Comparison of ENCODE assay signal across 21 mouse cellular contexts in genomic region chr16:58536076-58536475, GRCm38 (mm10). TPM values are rescaled to one million over a fixed set of nuclear protein-coding genes. Genes with fewer than 3 reads are reported as not detected.
A peak's percentile ranks its signal among the peaks of the same experiment; 100 is the strongest.
DNase-seq lines count a peak whose midpoint lies in the region; ATAC-seq and TF ChIP-seq lines count a peak whose summit lies in the region.
"Had no signal": no experiment of that assay in that cellular context is flagged by ENCODE, and none has a peak within 500 bp of the region (broad histone marks: within the 10 kb centered on the region; RNA-seq: fewer than 3 reads in every experiment).

No protein-coding gene starts in this region.

- no peaks in the 10 kb centered on the region for H3K36me3 ChIP-seq in liver, adult 2 months (ENCODE audit: control insufficient read depth, insufficient read depth, low read length)
- no peaks in the 10 kb centered on the region for H3K36me3 ChIP-seq in liver, embryonic 12.5 days
- no peaks in the 10 kb centered on the region for H3K36me3 ChIP-seq in lung, postnatal 0 days (ENCODE audit: insufficient read depth, low read length)
- H3K36me3 ChIP-seq: embryonic facial prominence, embryonic 13.5 days; embryonic facial prominence, embryonic 15.5 days; forebrain, embryonic 10.5 days; forebrain, embryonic 12.5 days had no signal

- no peak for TF ChIP-seq CTCF in liver, adult 2 months (IDR thresholded peaks at IDR 0.05; ENCODE audit: low read depth, low read length)
- TF ChIP-seq CTCF in lung, postnatal 0 days (IDR thresholded peaks at IDR 0.05) = no peak

- DNase-seq in liver, adult 2 months (ENCODE audit: extremely low read depth, low read depth, low spot score) = peak; percentile 75
- DNase-seq in lung, postnatal 0 days (ENCODE audit: low spot score) = peak; percentile 74
- no peak for DNase-seq in lung, adult 18-20 months
- no peak for DNase-seq in cerebellum, adult 11-12 months
- DNase-seq: adrenal gland, adult 8-10 months; adrenal gland, postnatal 14 days; adrenal gland, postnatal 36 days; cerebellum, adult 18-20 months; cerebellum, adult 8-10 months; cerebellum, adult 9-11 months; cerebellum, postnatal 14 days; cerebellum, postnatal 36 days; embryo, embryonic 11 days had no signal

- H3K4me1 ChIP-seq in liver, adult 2 months (ENCODE audit: control insufficient read depth, insufficient read depth, low read length) = peaks cover 1% of the 10 kb centered on the region; the same call in 1 of the 2 replicates
- peaks cover 62% of the 10 kb centered on the region for H3K4me1 ChIP-seq in liver, embryonic 12.5 days
- no peaks in the 10 kb centered on the region for H3K4me1 ChIP-seq in lung, postnatal 0 days (ENCODE audit: insufficient read depth, low read depth, low read length)
- H3K4me1 ChIP-seq: embryonic facial prominence, embryonic 13.5 days; embryonic facial prominence, embryonic 15.5 days had no signal

- no peak for TF ChIP-seq EP300 in lung, postnatal 0 days (IDR thresholded peaks at IDR 0.05)

- no peak overlapping the region for H3K4me2 ChIP-seq in liver, embryonic 12.5 days
- no peak overlapping the region for H3K4me2 ChIP-seq in lung, postnatal 0 days (replicated peaks; ENCODE audit: low read depth, low read length)
- H3K4me2 ChIP-seq: embryonic facial prominence, embryonic 13.5 days; embryonic facial prominence, embryonic 15.5 days; forebrain, embryonic 12.5 days had no signal

- no peak for TF ChIP-seq POLR2A in liver, adult 2 months (IDR thresholded peaks at IDR 0.05; ENCODE audit: extremely low read depth, insufficient read depth, low read length)

- no peak overlapping the region for H3K27ac ChIP-seq in liver, adult 2 months (replicated peaks; ENCODE audit: insufficient read depth, low read depth, low read length)
- H3K27ac ChIP-seq in liver, embryonic 12.5 days = no peak overlapping the region
- no peak overlapping the region for H3K27ac ChIP-seq in lung, postnatal 0 days (ENCODE audit: low read length)
- H3K27ac ChIP-seq: embryonic facial prominence, embryonic 13.5 days; embryonic facial prominence, embryonic 15.5 days; forebrain, embryonic 10.5 days; forebrain, embryonic 12.5 days had no signal

- no peaks in the 10 kb centered on the region for H3K79me2 ChIP-seq in liver, adult 2 months (ENCODE audit: control insufficient read depth, insufficient read depth, low read length)

- H3K9me3 ChIP-seq in liver, embryonic 12.5 days (replicated peaks) = no peaks in the 10 kb centered on the region
- no peaks in the 10 kb centered on the region for H3K9me3 ChIP-seq in lung, postnatal 0 days (ENCODE audit: low read length)
- H3K9me3 ChIP-seq: embryonic facial prominence, embryonic 13.5 days; embryonic facial prominence, embryonic 15.5 days; forebrain, embryonic 10.5 days; forebrain, embryonic 12.5 days had no signal

- no peak for ATAC-seq in liver, embryonic 12.5 days
- 0 out of 2 replicates have a peak, but pooled peaks have one; percentile 32 for ATAC-seq in lung, postnatal 0 days
- ATAC-seq: forebrain, embryonic 14.5 days; forebrain, embryonic 16.5 days had no signal

- 63% methylated on average over 2 of the region's 2 CpGs for WGBS in liver, adult 2 months
- WGBS in liver, embryonic 12.5 days (ENCODE audit: insufficient replicate concordance) = 83% methylated on average over 2 of the region's 2 CpGs
- WGBS in lung, postnatal 0 days = 59% methylated on average over 2 of the region's 2 CpGs

- no peak overlapping the region for H3K9ac ChIP-seq in liver, adult 2 months (ENCODE audit: low read depth, low read length)
- no peak overlapping the region for H3K9ac ChIP-seq in liver, embryonic 12.5 days
- H3K9ac ChIP-seq in lung, postnatal 0 days (replicated peaks; ENCODE audit: low read depth) = no peak overlapping the region
- H3K9ac ChIP-seq: embryonic facial prominence, embryonic 13.5 days; embryonic facial prominence, embryonic 15.5 days; forebrain, embryonic 12.5 days had no signal

- no peaks in the 10 kb centered on the region for H3K27me3 ChIP-seq in liver, adult 2 months (ENCODE audit: control insufficient read depth, insufficient read depth, low read length)
- no peaks in the 10 kb centered on the region for H3K27me3 ChIP-seq in liver, embryonic 12.5 days (replicated peaks)
- H3K27me3 ChIP-seq in lung, postnatal 0 days (replicated peaks; ENCODE audit: insufficient read depth, low read length) = no peaks in the 10 kb centered on the region
- H3K27me3 ChIP-seq: embryonic facial prominence, embryonic 13.5 days; embryonic facial prominence, embryonic 15.5 days; forebrain, embryonic 12.5 days had no signal

- H3K4me3 ChIP-seq in liver, adult 2 months (ENCODE audit: insufficient read depth, low read depth, low read length) = no peak overlapping the region
- no peak overlapping the region for H3K4me3 ChIP-seq in liver, embryonic 12.5 days
- H3K4me3 ChIP-seq in lung, postnatal 0 days (ENCODE audit: low read depth, low read length) = no peak overlapping the region
- H3K4me3 ChIP-seq: embryonic facial prominence, embryonic 13.5 days; embryonic facial prominence, embryonic 15.5 days; erythroblast, embryonic 14.5 days; forebrain, embryonic 10.5 days; forebrain, embryonic 12.5 days had no signal

RNA-seq across cellular contexts. Expression of gene St3gal6, which starts 12.0 kb away (rescaled TPM):
- 3.2 and 4.8 TPM in 2 replicates for total RNA-seq in liver, adult 2 months (2014; rRNA removed)
- polyA plus RNA-seq in liver, adult 2 months (2012; rRNA removed) = 5.1 and 6.2 TPM in 2 replicates
- polyA plus RNA-seq in liver, embryonic 12.5 days (2016; fragmentation: Nextera tagmentation; extraction: Ambion mirVana) = 60.1 TPM in 2 replicates
- polyA plus RNA-seq in lung, postnatal 0 days (2015; fragmentation: Nextera tagmentation; extraction: Ambion mirVana) = 52.3 and 56.0 TPM in 2 replicates

Comparison
In these comparisons a context has a peak if more than half of its experiments do, and no peak if none do; other contexts are left out.
1. DNase-seq: peak in liver, adult 2 months (single experiment) and lung, postnatal 0 days (single experiment); none in lung, adult 18-20 months (0 of 2) and cerebellum, adult 11-12 months (single experiment).